Mouse (Mus musculus): ENCODE results near the gene Col6a5. TPM values are rescaled to one million over a fixed set of nuclear protein-coding genes. Genes with fewer than 3 reads are reported as not detected.
A peak's percentile ranks its signal among the peaks of the same experiment; 100 is the strongest.
"Not testable (repeated sequence)": the region's sequence is repeated elsewhere in the genome, so short reads cannot be mapped to it uniquely, and the experiment has no call there.

The Col6a5 gene
- total RNA-seq, 2 experiments from 2014 or later, result 0.97 to 1.4 TPM

GRCm38 (mm10) chr9:105928406-105929071 is 31.9 kb downstream of the Col6a5 start:
- intact Hi-C loops (cut with DNase I), result no loop called here
- DNase-seq (ENCODE audit: low spot score in 2 of 2), result no peak

- intact Hi-C loops (cut with DNase I), result no loop called here
- DNase-seq (ENCODE audit: low spot score in 2 of 2), result no peak
Observed at GRCm38 (mm10) chr9:105923659-105924058, 36.8 kb downstream of the Col6a5 start.

DNA sequence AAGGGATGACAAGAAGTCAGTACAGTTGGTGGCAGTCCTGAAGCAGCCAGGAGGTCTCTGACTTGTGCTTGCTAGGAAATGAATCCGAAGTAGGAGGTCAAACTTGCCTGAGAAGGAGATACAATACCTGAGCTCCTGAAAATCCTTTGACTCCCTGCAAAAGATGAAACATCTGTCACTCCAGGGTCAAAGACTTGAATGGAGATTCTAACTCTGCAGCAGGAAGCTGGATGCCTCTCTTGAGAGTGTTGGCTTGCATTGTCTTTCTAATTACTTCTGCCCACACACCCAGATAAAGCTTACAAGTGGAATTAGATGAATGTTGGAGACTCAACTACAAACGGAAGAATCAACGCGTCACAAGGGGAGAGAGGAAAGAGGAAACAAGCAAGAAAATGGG is 45.3 kb downstream of the Col6a5 start:
- DNase-seq (ENCODE audit: low spot score in 2 of 2), result no peak
- intact Hi-C loops (cut with DNase I), result no loop called here

DNA sequence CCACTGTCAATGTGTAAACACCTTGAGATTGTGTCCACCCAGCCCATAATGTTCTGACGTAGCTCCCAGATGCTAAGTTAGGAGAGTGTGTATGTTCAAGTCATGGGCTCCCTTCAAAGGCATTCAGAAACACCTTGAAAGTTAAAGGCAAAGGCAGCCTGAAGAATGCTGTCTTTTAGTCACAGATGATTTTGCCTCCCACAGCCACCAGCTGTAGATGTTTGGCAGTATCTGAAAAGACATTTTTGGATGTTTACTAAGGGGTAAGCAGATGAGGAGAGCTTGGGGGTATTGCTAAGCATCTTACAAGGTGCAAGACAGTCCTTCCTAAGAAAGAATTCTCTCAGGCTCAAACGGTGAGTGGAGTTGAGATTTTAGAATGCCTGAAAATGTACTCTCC is 50.3 kb downstream of the Col6a5 start:
- intact Hi-C loops (cut with DNase I), result no loop called here
- peak; percentile 36 to 54 for DNase-seq (ENCODE audit: low spot score in 2 of 2)

DNA sequence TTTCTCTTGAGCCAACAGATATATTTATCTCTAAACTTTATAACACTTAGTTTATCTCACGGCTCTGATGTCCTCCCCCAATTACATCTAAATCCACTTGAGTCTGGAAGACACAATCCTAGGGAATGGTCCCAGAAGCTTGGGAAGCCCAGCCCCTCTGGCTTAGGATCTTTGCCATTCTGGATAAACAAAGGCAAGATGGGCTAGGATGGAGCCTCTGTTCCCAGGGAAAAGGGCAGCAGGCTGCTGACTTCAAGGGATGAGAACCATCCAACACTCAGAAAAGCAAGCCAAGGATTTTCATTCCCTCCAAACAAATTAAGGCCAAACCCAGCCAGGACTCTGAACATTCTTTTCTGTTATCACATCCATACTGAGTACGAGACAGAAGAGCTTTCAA is 51.1 kb downstream of the Col6a5 start:
- DNase-seq (ENCODE audit: low spot score in 2 of 2), result no peak
- intact Hi-C loops (cut with DNase I), result no loop called here

- intact Hi-C loops (cut with DNase I), result no loop called here
- no peak for DNase-seq (ENCODE audit: low spot score in 2 of 2)
Observed at GRCm38 (mm10) chr9:105907411-105907810, 53.0 kb downstream of the Col6a5 start.

GRCm38 (mm10) chr9:105887521-105887920 is 72.9 kb downstream of the Col6a5 start:
- intact Hi-C loops (cut with DNase I), result no loop called here
- DNase-seq (ENCODE audit: low spot score in 2 of 2), result peak; percentile 14 to 50

- intact Hi-C loops (cut with DNase I), result no loop called here
- DNase-seq (ENCODE audit: low spot score in 2 of 2), result no peak
Observed at GRCm38 (mm10) chr9:105884656-105885430, 75.6 kb downstream of the Col6a5 start.

GRCm38 (mm10) chr9:105880743-105881142 is 79.7 kb downstream of the Col6a5 start:
- intact Hi-C loops (cut with DNase I), result no loop called here
- no peak for DNase-seq (ENCODE audit: low spot score in 2 of 2)

DNA sequence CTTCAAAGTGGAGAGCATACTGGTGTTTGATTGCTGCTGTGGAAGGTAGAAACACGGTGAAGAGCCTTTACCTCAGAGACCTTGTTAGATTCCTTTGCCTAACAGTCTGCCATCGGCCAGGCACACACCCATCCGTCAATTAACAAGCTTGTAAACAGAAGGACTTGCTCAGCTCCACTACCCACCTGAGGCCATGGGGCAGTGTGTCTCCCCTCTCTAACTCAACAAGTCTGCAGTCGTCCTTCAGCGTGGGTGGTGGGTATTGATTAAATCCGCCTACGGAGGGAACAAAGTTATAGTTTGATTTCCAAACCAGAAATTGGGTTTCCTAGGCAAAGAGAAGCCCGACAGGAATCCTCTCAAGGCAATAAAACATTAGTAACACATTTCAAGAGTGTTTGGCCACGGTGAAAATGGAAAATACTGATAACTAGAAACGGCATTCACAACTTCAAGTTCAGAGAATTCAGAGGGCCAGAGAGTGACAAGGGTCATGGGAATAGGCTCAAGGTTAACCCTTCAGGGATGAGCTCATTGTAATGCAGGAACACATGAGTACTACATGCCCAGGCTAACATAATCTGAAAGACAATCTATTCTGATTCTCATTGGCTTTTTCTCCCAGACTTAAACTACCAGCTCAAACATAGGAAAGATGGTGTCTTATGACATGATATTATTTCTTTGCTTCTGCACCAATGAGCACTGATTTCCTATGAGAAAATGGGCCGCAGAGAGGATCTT is 81.9 kb downstream of the Col6a5 start:
- intact Hi-C loops (cut with DNase I), result no loop called here
- no peak for DNase-seq (ENCODE audit: low spot score in 2 of 2)

GRCm38 (mm10) chr9:105876124-105876523 is 84.3 kb downstream of the Col6a5 start:
- intact Hi-C loops (cut with DNase I), result no loop called here
- DNase-seq (ENCODE audit: low spot score in 2 of 2), result no peak

DNA sequence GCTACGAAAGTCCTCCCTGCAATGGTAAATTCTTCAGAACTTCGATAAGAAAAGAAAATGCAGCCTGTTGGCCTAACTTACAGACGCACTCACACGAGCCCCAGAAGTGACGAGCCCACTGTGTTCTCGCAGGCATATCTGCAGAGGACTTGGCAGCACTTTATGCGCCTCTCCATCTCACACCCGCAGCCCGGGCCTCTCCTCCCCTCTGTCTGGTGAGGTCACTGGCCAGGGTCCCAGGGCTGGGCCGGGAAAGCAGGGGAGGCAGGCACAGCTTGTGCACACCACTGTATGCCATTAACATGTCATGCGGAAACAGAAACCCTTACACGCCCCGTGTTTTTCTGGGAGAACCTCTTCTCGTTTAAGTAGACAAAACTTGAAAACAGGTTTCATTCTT is 88.8 kb downstream of the Col6a5 start:
- intact Hi-C loops (cut with DNase I), result no loop called here
- no peak for DNase-seq (ENCODE audit: low spot score in 2 of 2)

GRCm38 (mm10) chr9:105857773-105858172 is 102.7 kb downstream of the Col6a5 start:
- peak; percentile 75 to 81 for DNase-seq (ENCODE audit: low spot score in 2 of 2)
- intact Hi-C loops (cut with DNase I), result loop anchor here (2.0 to 5.0 kb wide), 2 partner anchors 130 to 361 kb away; no protein-coding TSS in a partner anchor

- intact Hi-C loops (cut with DNase I), result no loop called here
Observed at GRCm38 (mm10) chr9:105852778-105853065, 107.7 kb downstream of the Col6a5 start.

DNA sequence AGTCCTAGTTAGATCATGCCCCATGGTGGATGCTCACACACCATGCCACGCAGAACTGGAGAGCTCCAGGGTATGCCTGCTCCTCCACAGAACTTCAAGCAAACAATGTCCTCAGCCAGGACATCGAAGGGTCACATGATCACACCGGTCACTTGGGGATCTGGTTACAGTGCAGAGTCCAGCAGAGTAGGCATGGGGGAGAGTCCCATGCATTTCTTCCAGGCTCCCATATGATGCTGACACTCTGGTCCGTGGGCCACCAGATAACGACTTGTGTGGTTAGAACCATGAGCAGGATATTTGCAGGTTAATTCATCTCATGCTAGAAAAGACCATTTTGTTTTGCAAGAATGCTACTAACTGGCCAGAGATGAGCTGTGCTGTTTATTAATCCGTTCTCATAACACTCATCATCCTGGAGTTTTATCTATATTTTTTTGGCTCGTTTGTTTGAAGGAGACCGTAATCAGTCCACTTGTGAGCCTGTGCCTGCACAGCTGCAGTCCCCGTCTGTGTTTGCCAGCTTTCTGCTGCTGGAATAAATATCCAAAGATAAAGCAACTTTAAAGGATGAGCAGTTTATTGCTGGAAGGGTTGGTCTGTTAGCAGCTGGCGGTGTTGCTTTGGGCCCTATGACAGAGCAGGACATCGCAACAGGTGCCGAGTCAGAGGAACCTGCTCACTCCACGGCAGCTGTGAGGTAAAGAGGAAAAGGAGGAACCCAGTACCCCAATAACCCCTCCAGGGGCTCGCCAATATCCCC is 108.2 kb downstream of the Col6a5 start:
- intact Hi-C loops (cut with DNase I), result no loop called here

More at GRCm38 (mm10) chr9:105852778-105853065, 107.7 kb downstream of the Col6a5 start:
- DNase-seq (ENCODE audit: low spot score in 2 of 2), result no peak

GRCm38 (mm10) chr9:105851011-105851410 is 109.4 kb downstream of the Col6a5 start:
- intact Hi-C loops (cut with DNase I), result no loop called here
- DNase-seq (ENCODE audit: low spot score in 2 of 2), result no peak

More for the DNA sequence above, 108.2 kb downstream of the Col6a5 start:
- DNase-seq (ENCODE audit: low spot score in 2 of 2), result no peak

DNA sequence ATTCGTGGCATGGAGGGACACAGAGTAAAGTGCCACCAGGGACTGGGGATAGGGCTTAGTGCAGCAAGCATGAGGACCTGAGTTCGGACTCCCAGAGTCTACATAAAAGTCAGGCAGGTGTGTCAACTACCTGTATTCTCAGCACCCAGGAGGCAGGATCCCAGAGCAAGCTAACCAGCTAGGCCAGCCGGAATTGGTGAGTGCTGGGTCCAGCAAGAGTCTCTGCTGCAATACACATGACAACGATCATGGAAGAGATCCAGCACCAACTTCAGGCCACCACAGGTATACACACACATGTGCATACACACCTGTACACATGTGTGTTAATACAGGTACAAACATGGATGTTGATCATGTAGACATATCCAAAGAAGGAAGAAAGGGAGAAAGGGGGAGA is 112.0 kb downstream of the Col6a5 start:
- DNase-seq (ENCODE audit: low spot score in 2 of 2), result no peak
- intact Hi-C loops (cut with DNase I), result no loop called here

DNA sequence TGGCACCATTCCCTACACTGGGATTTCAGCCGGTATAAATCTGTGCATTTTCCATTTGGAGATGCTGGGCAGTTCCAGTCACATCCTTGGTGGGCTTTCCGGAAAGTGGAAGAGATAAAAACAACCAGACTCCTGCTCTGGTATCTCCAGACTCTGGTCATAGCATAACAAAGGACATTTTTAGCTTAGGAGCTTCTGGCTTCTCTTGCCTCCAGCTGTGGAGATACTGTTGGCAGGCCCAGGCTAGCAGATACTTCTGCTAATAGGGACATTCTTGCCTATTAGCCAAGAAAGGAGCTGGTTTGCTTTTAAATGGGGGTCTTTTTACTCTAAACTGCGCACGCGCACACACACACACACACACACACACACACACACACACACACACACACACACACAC is 113.2 kb downstream of the Col6a5 start:
- intact Hi-C loops (cut with DNase I), result no loop called here
- DNase-seq (ENCODE audit: low spot score in 2 of 2), result no peak

DNA sequence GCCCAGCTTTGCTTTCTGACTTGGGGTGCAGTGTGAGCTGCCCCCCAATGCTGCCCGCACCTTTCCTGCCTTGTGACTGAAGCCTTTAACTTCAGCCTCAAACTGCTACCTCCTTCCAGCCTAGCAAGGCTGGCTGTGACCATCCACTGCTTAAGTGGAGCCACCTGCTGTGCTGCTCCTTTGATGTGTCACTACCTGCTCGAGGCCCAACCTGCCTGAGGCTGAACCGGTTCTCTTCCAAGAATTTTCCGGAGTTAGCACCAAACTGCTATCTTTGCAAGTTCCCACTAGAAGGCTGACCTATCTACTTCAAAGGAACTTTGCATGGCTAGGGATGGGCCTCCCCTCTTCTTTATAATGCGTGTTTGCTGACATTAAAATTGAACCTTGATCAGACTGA is 119.1 kb downstream of the Col6a5 start:
- intact Hi-C loops (cut with DNase I); DNase-seq (ENCODE audit: low spot score in 2 of 2): not testable (repeated sequence)

- intact Hi-C loops (cut with DNase I), result no loop called here
- DNase-seq (ENCODE audit: low spot score in 2 of 2), result no peak
Observed at GRCm38 (mm10) chr9:105839147-105839515, 121.3 kb downstream of the Col6a5 start.

Data from left cerebral cortex, postnatal 14 days (tissue).